In the genomic region with DNA sequence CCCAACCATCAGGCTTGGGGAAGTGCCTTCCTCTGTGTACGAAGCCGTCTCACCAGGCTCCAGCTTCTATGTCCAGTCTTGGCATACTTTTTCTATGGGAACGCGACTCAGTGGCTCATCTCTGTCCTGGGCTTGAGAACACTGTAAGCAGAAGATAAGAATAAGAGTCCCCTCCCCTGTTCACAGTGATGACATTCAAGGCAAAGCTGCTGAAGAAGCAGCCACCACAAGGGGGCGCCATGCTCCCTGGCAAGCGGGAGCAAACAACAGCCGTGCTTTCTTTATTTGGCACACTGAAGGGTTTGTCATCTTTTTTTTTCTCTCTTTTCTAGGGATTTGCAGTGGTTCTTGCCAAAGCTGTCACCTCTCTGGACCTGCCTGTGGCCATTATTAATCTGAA, we compare ENCODE assay signal across 8 mouse cellular contexts. TPM values are rescaled to one million over a fixed set of nuclear protein-coding genes. Genes with fewer than 3 reads are reported as not detected.
DNase-seq lines count a peak whose midpoint lies in the region; ATAC-seq and TF ChIP-seq lines count a peak whose summit lies in the region.

No protein-coding gene starts in this region.

- no peaks in the 10 kb centered on the region for H3K9me3 ChIP-seq in lung, embryonic 14.5 days (ENCODE audit: low read depth, low read length)
- no peaks in the 10 kb centered on the region for H3K9me3 ChIP-seq in liver, embryonic 11.5 days (ENCODE audit: control insufficient read depth, low read length)

- H3K4me3 ChIP-seq in lung, embryonic 14.5 days (ENCODE audit: low read depth, low read length) = no peak overlapping the region
- H3K4me3 ChIP-seq in liver, embryonic 11.5 days (ENCODE audit: low read depth, low read length) = no peak overlapping the region

- no peak overlapping the region for H3K27ac ChIP-seq in lung, embryonic 14.5 days (ENCODE audit: low read depth)
- no peak overlapping the region for H3K27ac ChIP-seq in liver, embryonic 11.5 days (ENCODE audit: low read depth, low read length)

- no peak overlapping the region for H3K4me2 ChIP-seq in lung, embryonic 14.5 days
- no peak overlapping the region for H3K4me2 ChIP-seq in liver, embryonic 11.5 days

- DNase-seq in cerebellum, adult 11-12 months = peak; percentile 43
- DNase-seq in cerebellum, adult 11 months = no peak
- DNase-seq in lung, embryonic 14.5 days = peak; percentile 55
- no peak for DNase-seq in lung, postnatal 25 days (ENCODE audit: low spot score)
- DNase-seq in c-Kit-positive CD71-positive TER-119-negative erythroid progenitor cells, embryonic 14.5 days (ENCODE audit: low read depth) = peak; percentile 76
- DNase-seq in liver, embryonic 11.5 days (ENCODE audit: low spot score) = peak; percentile 56
- DNase-seq in testis, postnatal 10 days (ENCODE audit: low spot score) = peak; percentile 65
- no peak for DNase-seq in frontal cortex, postnatal 25 days (ENCODE audit: low spot score in 2 of 2)

- ATAC-seq in lung, embryonic 14.5 days (ENCODE audit: insufficient read depth) = no peak
- peak; percentile 80 for ATAC-seq in liver, embryonic 11.5 days (replicated peaks; ENCODE audit: low FRiP score)

- TF ChIP-seq CTCF in lung, embryonic 14.5 days (IDR thresholded peaks at IDR 0.05; ENCODE audit: low read depth) = peak; percentile 68

- H3K4me1 ChIP-seq in lung, embryonic 14.5 days (ENCODE audit: insufficient read depth) = no peaks in the 10 kb centered on the region
- H3K4me1 ChIP-seq in liver, embryonic 11.5 days (replicated peaks; ENCODE audit: control insufficient read depth, insufficient read depth, low read length) = no peaks in the 10 kb centered on the region; the same call in 1 of the 2 replicates

- H3K36me3 ChIP-seq in lung, embryonic 14.5 days (ENCODE audit: insufficient read depth) = peaks cover 49% of the 10 kb centered on the region
- peaks cover 36% of the 10 kb centered on the region for H3K36me3 ChIP-seq in liver, embryonic 11.5 days (ENCODE audit: control insufficient read depth, insufficient read depth, low read length)

- H3K27me3 ChIP-seq in lung, embryonic 14.5 days (ENCODE audit: insufficient read depth, low read length) = no peaks in the 10 kb centered on the region
- H3K27me3 ChIP-seq in liver, embryonic 11.5 days (replicated peaks; ENCODE audit: control insufficient read depth, insufficient read depth, low read length) = no peaks in the 10 kb centered on the region

- no peak overlapping the region for H3K9ac ChIP-seq in lung, embryonic 14.5 days
- no peak overlapping the region for H3K9ac ChIP-seq in liver, embryonic 11.5 days (ENCODE audit: low read depth, low read length)

- WGBS in lung, embryonic 14.5 days = 75% methylated on average over 7 of the region's 7 CpGs
- 68% methylated on average over 7 of the region's 7 CpGs for WGBS in liver, embryonic 11.5 days

RNA-seq across cellular contexts. Expression of gene Tyw1, which starts 11.2 kb away (rescaled TPM):
- 25.2 and 27.5 TPM in 2 replicates for polyA plus RNA-seq in lung, embryonic 14.5 days (2014; fragmentation: Nextera tagmentation; extraction: Ambion mirVana)
- polyA plus RNA-seq in liver, embryonic 11.5 days (2014; fragmentation: Nextera tagmentation; extraction: Ambion mirVana) = 28.5 and 32.2 TPM in 2 replicates

RNA-seq across cellular contexts. Expression of gene Sbds, which starts 11.3 kb away (rescaled TPM):
- polyA plus RNA-seq in lung, embryonic 14.5 days (2014; fragmentation: Nextera tagmentation; extraction: Ambion mirVana) = 50.7 and 51.4 TPM in 2 replicates
- polyA plus RNA-seq in liver, embryonic 11.5 days (2014; fragmentation: Nextera tagmentation; extraction: Ambion mirVana) = 80.5 and 83.7 TPM in 2 replicates

RNA-seq across cellular contexts. Expression of gene Tmem248, which starts 49.8 kb away (rescaled TPM):
- polyA plus RNA-seq in lung, embryonic 14.5 days (2014; fragmentation: Nextera tagmentation; extraction: Ambion mirVana) = 42.4 and 46.6 TPM in 2 replicates
- polyA plus RNA-seq in liver, embryonic 11.5 days (2014; fragmentation: Nextera tagmentation; extraction: Ambion mirVana) = 43.3 and 49.0 TPM in 2 replicates

Comparison
In these comparisons a context has a peak if more than half of its experiments do, and no peak if none do; other contexts are left out.
1. DNase-seq: peak in cerebellum, adult 11-12 months (single experiment), lung, embryonic 14.5 days (single experiment), c-Kit-positive CD71-positive TER-119-negative erythroid progenitor cells, embryonic 14.5 days (single experiment), liver, embryonic 11.5 days (single experiment) and testis, postnatal 10 days (single experiment); none in cerebellum, adult 11 months (single experiment), lung, postnatal 25 days (single experiment) and frontal cortex, postnatal 25 days (0 of 2).